Mouse (Mus musculus) heart, postnatal 0 days (tissue): ENCODE results near the gene Gtf2ird1.

Experiments
- CTCF ChIP-seq: IDR thresholded peaks from 2 replicates; pipeline ENCODE4 v1.5.1; 2016; ENCODE audit warnings: antibody characterized with exemption, control low read depth, low read depth
- EP300 ChIP-seq: IDR thresholded peaks from 2 replicates; pipeline ENCODE4 v1.6.1; 2016; ENCODE audit warnings: antibody characterized with exemption, low read depth

- no peak for TF ChIP-seq CTCF
- no peak for TF ChIP-seq EP300
These were observed 139.8 kb downstream of the Gtf2ird1 start for GRCm38 (mm10) chr5:134316721-134317120.
